Mouse (Mus musculus) right cerebral cortex, postnatal 14 days (tissue): ENCODE measurements at regions not wholly inside any gene's neighbourhood (a gene's known extent, or its start where the extent isn't known, plus 50 kb on each side); places are given as distances from the start of the nearest gene placed in this dataset.
"Not testable (repeated sequence)": the region's sequence is repeated elsewhere in the genome, so short reads cannot be mapped to it uniquely, and the experiment has no call there.

ENCODE experiments used
- DNase-seq: peaks from one replicate; pipeline ENCODE4 v3.0.0; 2022

DNA sequence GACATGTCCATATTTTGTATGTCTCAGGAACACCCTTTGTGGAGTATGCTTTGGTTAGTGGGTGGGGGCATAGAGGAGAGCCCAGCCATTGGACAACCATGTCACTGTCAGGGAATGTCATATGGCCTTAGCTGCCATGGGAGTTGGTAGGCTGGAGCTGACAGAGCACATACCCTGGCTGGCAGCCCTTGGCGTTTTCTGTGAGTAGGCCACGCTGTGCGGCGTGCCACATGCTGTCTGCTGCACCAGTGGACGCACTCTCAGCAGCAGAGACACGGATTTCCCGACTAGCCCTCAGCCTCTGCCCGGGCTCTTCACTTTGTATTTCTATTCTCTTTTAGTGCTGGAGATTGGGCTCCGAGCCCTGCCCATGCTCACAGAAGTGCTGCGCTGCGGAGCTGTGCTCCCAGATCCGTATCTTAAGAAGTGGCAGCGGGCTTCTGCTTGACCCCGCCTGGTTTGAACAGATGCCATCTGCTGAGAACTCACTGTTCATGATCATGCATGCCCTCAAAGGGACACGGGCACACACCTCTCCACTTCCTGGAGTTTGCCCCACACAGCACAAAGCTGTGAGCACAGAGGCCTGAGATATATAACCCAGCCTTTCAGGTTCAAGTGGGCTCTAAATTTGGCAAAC lies 160.1 kb downstream of the Sall1 start:
- no peak for DNase-seq

DNA sequence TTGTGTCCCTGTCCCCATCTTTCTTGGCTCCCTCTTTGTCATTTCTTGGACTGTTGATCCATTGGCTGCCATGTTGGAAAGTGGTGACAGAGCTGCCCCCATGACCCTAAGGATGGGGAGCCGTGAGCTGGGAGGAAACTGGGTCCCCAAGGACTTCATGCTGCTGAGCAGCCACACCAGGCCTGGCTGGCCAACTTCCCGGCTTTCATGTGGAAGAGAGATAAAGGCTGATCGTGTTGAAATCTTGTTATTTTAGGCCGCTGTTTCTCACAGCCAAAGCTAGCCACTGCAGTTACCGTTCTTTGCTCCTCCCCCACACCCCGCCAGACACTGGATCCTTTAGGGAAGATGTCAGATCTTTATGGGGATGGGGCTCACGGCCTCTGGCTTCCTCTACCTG lies 164.1 kb downstream of the Sall1 start:
- DNase-seq, result no peak

DNA sequence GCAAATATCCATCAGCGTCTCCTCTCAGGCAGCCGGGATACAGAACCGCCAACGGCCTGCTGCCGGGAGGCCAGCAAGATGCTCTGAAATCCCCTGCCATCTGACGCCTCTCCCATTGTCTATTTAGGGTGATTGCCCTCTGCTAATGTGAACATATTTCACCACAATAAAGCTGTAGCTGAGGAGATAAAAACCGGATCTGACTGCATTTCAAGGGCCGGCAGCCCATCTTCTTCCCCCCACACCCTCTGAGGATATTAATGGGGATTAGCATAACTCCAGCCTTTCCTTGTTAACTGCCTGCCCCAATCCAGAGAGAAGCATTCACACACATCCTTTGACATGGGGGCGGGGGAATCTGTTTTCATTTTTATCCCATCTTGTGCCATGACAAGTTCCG lies 166.0 kb downstream of the Sall1 start:
- no peak for DNase-seq

DNA sequence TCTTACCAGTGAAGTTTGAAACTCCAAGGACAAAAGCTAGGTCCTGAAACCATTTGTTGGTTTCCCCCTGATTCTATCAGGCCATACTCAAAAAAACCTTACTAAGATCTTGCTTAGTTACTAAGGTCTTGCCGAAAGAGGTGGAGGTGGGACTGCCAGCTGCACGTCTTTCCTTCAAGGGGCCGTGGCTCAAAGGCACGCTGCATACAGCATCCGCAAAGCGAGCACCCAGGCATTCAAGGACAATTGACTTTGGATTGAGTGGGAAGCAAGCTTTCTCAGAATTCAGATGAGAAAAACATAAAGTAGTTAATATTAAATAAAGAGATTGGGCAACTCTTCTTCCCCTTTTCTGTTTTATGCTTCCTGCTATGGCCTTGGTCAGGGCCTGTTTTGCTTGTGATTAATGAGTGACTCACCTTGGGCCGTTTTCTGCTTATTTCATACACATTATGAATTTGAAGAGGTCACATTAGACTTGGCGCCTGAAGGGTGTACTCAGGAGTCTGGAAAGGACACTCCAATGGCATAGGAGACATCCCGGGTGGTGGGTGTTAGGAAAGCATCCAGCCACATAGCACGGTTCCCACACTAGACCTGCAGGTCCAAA lies 166.1 kb downstream of the Cyld start:
- no peak for DNase-seq

DNA sequence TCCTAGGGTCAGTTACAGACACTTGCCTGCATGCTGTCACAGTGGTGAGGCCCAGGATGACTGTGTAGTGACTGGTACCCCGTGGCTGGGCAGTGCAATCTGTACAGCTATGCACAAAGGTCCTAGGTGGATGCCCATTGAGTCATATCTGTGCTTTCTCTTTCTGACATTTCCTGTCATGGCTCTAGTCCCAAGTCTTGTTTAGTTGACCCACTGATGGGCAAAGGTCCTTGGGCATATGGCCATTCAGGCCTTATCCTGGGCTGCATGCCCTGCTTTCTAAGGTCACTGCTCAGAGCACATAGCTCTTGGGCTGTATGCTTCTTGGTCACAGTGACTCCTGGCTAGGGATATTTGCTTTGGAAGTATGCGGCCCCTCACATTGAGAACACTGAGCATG lies 160.4 kb downstream of the Cyld start:
- no peak for DNase-seq

DNA sequence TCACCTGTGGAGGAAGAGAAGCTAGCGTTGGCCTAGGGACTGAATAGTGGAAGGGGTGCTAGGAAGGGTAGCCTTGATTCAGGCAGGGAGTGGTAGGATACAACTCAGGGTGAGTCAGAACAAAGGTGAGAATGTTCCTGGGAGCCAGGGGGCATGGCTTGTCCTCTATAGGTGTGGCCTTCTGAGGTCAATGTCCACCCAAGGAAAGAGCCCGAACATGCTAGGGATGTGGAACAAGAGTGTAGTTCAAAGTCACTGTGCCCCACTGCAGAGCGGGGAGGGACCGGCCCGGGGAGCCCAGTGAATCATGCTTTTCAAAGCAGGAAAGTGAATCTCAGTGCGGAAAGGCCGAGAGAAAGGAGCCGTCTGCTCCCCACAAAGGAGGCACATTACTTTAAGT lies 156.4 kb downstream of the Cyld start:
- DNase-seq, result no peak

DNA sequence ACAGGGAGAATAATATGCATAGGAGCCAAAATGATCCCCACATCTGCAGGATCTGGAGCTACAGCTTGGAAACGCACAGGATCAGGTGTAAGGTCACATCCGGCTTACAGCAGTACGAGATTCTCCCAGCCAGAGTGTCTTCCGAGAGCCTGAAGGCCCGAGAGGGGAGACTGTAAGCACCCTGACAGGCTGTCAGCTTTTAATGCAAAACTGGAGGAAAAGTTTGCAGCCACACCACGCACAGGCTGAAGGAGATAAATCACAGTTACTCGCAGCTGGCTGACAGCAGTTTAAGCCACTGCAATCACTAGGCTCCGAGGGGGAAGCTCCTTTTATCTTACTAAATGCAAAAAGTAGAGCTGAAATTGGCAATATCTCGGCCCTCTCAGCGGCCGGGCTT lies 149.1 kb downstream of the Cyld start:
- no peak for DNase-seq

DNA sequence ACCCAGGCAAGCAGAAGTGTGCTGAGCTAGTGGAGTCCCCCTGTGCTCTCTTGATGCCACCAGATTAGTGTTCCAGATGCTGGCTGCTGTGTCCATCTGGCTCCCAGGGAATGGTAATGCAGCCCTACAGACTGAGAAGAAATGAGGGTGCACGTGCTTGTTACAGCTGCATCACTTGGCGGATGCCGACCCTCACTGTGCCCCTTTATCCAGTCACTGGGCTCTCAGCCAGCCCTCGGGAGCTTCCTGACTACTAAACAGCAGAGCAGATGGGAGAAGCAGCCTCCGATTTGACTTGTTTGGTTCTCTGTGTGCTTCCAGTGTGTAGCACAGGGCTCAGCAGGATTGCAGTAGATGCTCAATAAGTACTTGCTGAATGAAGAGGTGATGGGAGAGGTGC lies 147.5 kb downstream of the Cyld start:
- DNase-seq, result peak; percentile 66

DNA sequence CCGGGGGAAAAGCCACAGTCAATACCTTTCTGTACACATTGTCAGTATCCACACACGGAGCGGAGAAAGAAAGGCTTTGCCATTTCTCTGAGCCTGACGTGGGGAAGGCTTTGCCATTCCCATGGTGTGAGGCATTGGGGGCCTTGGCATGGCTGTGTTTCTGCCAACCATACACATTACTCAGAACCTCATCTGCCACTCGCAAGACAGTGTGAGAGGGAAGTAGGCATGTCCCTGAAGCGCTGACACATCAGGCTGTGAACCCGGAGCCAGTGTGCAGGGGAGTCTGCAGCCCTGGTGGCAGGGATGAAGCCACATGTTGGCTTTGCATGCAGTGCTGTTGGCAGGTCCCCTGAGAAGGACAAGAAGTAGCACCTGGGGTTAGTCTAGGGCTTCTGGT lies 145.6 kb downstream of the Cyld start:
- DNase-seq, result no peak

DNA sequence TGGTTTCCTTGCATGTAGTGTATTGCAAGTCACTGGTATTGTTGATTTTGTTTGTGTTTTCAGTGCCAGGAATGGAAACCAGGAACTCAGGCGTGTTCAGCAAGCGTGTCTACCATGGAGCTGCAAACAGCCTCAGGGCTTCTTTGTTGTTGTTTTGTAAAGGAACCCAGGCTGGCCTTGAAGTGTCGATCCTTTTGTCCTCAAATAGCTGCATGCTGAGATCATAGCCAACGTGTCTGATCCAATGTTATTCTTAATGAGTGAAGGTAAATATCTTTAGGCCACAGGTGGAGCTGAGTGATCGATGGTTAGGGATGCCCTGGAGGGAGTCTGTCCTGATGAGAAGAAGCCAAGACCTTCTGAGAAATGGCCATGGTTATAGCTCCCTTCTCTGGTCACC lies 143.3 kb downstream of the Cyld start:
- no peak for DNase-seq

DNA sequence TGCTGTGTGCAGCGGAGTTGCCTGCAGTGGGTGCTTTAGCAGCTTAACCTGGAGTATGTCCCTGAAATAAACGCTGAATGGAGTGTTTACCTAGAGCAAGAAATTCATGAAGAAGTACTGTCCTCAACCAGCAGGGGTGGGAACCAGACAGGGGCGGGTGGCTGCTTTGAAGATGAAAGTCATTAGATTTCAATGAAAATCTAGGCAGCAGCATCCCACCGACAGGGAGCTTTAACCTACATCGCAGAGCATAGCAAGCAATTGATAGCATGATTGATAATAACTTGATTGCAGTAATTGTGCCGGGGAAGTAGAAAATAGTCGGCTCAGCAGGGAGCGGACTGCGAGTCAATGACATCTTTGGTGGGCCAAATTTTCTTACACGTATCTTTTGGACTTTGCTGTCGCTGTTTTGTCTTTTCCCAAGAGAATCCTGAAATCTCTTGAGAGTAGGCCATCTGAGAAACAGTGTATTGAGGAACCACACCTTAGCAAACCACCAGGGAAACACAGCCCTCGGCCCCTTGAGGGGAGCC lies 139.0 kb downstream of the Cyld start:
- DNase-seq, result no peak

DNA sequence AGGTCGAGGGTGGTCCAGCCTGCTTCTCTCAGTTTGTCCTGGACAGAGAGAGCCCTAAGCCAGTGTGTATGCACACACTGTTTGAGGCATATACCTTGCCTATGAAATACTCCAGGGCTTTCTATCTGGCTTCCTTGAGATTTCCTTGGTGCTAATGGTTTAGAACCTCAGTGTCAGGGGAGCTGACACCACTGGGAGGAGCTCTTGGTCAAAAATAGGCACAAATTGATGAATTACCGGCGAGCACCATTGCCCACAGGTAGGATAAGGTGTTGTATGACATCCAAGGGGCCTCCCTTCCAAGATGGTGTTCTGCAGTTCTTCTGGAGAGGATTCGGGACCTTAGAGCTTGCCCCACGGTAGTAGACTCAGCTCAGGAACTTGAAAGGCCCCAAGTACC lies 129.0 kb downstream of the Cyld start:
- DNase-seq, result no peak

DNA sequence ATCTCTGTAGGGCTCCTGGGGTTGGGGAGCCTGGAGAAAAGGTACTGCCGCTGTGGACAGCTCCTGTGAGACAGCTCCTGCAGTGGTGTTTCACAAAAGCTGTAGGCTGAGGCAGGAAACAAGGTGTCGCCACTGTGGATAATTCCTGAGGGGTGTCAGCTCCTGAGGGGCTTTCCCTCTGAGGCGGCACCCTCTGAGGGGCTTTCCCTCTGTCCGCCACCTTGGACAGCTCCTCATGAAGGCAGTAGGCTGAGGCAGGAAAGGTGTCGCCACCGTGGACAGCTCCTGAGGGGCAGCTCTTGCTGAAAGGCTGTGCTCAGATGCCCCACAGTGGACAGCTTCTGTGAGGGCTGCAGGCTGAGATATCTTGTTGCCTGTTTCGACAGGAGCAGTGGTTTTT lies 127.1 kb downstream of the Cyld start:
- no peak for DNase-seq

DNA sequence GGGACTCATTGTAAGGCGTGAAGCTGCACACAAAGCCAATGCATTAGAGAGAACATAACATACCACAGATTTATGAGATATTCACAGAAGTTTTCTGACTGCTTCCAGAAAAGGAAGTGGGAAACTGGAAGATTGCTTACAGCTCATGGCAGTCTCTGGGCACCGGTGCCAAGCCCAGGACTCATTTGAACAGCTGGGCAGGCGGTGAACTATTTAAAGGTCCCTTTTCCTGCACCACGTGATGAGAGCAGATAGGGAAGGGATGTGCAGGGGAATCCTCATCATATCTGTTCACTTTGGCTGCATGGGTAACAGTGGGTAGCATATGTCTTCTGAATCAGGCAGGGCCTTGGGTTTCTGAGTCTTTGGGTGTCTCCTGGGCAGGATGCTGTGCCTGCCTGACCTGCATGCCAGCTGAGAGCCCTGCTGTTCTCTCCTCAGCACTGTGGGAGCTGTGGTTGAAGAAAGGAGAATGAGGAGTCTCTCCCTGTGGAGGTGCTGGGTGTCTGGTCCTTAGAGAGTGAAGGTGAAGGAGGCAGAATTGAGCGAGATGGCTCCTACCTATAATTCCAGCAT lies 123.5 kb downstream of the Cyld start:
- DNase-seq, result no peak

DNA sequence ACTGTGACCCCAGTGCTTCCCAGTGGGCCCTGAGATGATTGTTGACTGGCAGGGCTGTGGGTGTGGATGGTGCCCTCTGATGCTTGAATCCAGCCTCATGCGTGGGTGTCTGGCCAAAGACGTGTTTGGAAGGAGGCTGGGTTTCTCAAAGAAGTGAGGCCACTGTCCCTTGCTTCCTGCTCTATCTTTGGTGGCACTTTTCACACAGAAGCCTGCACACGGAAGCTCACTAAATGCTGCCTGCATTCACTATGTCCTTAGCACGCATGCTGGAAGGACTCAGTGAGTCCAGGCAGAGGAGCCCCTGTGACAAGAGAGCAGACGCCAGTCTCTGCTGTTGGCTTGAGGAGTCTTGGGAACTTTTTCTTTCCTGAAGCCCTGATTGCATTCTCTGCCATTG lies 119.6 kb downstream of the Cyld start:
- DNase-seq, result no peak

DNA sequence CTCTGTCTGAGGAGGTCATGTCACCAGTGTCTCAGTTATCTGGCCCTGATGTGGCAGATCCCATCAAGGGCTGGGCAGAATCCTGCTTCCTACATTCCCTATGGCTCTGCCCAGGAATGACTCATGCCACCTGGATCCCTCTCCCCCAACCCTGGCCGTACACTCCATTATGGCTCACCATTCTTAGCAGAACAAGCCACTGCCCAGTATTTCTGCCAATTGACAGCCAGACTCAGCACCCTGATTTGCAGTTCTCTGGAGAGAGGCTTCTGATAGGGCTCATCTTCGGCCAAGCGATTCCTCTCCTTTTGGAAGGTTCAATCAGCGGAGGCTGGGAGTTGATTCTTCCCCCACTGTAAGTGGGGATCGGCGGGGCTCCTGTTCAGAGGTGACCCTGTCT lies 117.4 kb downstream of the Cyld start:
- no peak for DNase-seq

DNA sequence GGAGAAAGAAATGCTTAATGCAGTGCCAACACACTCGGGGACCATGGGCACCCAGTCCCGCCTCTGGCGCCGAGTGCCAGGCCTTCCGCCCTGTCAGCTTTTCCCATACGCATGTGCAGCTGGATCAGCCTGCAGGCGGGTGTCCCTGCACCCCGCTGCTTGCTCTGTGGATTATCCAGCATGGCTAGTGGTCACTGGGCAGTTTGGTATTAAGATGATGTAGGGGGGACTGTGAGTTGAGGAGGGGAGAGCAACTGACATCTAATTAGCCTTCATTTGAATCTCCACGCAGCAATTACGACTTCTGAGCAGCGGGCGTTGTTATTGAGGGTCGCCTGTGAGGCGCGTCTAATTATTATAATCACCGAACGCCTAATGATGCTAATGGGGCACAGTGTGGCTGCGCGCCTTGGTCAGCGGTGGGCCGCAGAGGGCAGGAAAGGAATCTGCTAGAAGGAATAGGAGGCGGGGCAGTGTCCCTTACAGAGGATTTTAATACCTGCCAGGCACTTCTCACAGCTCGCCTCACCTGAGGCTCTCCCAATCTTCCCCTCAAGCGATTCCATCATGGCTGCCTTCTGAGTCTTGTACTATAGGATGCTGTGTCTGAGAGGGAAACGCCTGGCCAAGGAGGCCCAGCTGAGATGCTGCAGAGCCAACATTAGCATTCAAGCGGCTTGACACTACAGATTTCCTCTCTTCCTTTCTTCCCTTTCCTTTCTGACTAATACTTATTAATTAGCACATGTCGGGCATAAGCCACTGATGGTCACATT lies 116.3 kb downstream of the Cyld start:
- no peak for DNase-seq

DNA sequence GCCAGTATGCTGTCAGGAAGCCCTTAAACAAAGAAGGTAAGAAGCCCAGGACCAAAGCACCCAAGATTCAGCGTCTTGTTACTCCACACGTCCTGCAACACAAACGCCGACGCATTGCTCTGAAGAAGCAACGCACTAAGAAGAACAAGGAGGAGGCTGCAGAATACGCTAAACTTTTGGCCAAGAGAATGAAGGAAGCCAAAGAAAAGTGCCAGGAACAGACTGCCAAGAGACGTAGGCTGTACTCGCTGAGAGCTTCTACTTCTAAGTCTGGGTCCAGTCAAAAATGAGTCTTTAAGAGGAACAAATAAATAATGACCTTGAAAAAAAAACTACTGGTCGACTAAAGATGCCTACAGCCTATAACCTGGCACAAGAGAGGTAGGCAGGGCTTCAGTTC lies 110.0 kb downstream of the Cyld start:
- not testable (repeated sequence) for DNase-seq
